Mouse (Mus musculus) liver, postnatal 0 days (tissue): ENCODE measurements at regions not wholly inside any gene's neighbourhood (a gene's known extent, or its start where the extent isn't known, plus 50 kb on each side); places are given as distances from the start of the nearest gene placed in this dataset.

Source experiments
- ATAC-seq: fragments of 200-750 bp; cut with Nextera tagmentation; 2 replicates; pipeline ENCODE4 v1.8.0; 2017; ENCODE audit warnings: mild to moderate bottlenecking, moderate library complexity
- DNase-seq: peaks from one replicate; pipeline ENCODE4 v3.0.0-alpha.2; 2016
- H3K27ac ChIP-seq: fragments of 300-500 bp; sonication (generic); 2 replicates; pipeline ENCODE4 v1.5.1; 2014; ENCODE audit warnings: antibody characterized with exemption, moderate library complexity, mild to moderate bottlenecking, low read depth
- H3K27me3 ChIP-seq: fragments of 300-500 bp; sonication (generic); 2 replicates; pipeline ENCODE4 v1.6.1; 2014; ENCODE audit warnings: low read length, control low read depth, mixed read lengths; ENCODE audit not compliant: insufficient read depth
- H3K36me3 ChIP-seq: fragments of 300-500 bp; sonication (generic); replicated peaks from 2 replicates; pipeline ENCODE4 v1.6.1; 2014; ENCODE audit warnings: mild to moderate bottlenecking, control low read depth, low read length, moderate library complexity, mixed read lengths; ENCODE audit not compliant: insufficient read depth
- H3K4me1 ChIP-seq: fragments of 300-500 bp; sonication (generic); 2 replicates; pipeline ENCODE4 v1.6.1; 2014; ENCODE audit warnings: antibody characterized with exemption, mild to moderate bottlenecking, control low read depth; ENCODE audit not compliant: insufficient read depth
- H3K4me2 ChIP-seq: fragments of 300-500 bp; sonication (generic); 2 replicates; pipeline ENCODE4 v1.6.1; 2014; ENCODE audit warnings: low read depth, mild to moderate bottlenecking, low read length, moderate library complexity, mixed read lengths
- H3K4me3 ChIP-seq: fragments of 300-500 bp; sonication (generic); 2 replicates; pipeline ENCODE4 v1.5.1; 2014; ENCODE audit warnings: low read depth, low read length
- H3K9ac ChIP-seq: fragments of 300-500 bp; sonication (generic); replicated peaks from 2 replicates; pipeline ENCODE4 v1.6.1; 2014; ENCODE audit warnings: mild to moderate bottlenecking, moderate library complexity
- H3K9me3 ChIP-seq: fragments of 300-500 bp; sonication (generic); 2 replicates; pipeline ENCODE4 v1.6.1; 2016; ENCODE audit warnings: mild to moderate bottlenecking, control low read depth, low read length, mixed read lengths
- CTCF ChIP-seq: sonication (generic); IDR thresholded peaks from 2 replicates; pipeline ENCODE4 v1.5.1; 2016; ENCODE audit warnings: antibody characterized with exemption, low read depth
- EP300 ChIP-seq: IDR thresholded peaks from 2 replicates; pipeline ENCODE4 v1.6.1; 2016; ENCODE audit warnings: antibody characterized with exemption, low read depth, mild to moderate bottlenecking
- WGBS: fragments of 180-500 bp; shearing (Covaris S2); extraction: QIAGEN DNeasy Blood & Tissue Kit; methylation state at CpG from one replicate; pipeline ENCODE4 v1.1.7; 2014; ENCODE audit not compliant: insufficient replicate concordance; 5-methylcytosine and 5-hydroxymethylcytosine counted together

- ATAC-seq (peak; percentile 78), DNase-seq (no peak)
- WGBS: 63% methylated on average over 2 of the region's 2 CpGs
- H3K9ac ChIP-seq: no peak overlapping the region
- H3K27me3 ChIP-seq: no peaks in the 10 kb centered on the region
- H3K36me3 ChIP-seq: no peaks in the 10 kb centered on the region
- H3K27ac ChIP-seq: no peak overlapping the region
- no peaks in the 10 kb centered on the region for H3K9me3 ChIP-seq
- no peak overlapping the region for H3K4me2 ChIP-seq
- no peaks in the 10 kb centered on the region for H3K4me1 ChIP-seq
- H3K4me3 ChIP-seq: no peak overlapping the region
- TF ChIP-seq EP300: no peak
- no peak for TF ChIP-seq CTCF
Measured at GRCm38 (mm10) chr3:132565755-132566154, 63.9 kb upstream of the Gimd1 start.

DNA sequence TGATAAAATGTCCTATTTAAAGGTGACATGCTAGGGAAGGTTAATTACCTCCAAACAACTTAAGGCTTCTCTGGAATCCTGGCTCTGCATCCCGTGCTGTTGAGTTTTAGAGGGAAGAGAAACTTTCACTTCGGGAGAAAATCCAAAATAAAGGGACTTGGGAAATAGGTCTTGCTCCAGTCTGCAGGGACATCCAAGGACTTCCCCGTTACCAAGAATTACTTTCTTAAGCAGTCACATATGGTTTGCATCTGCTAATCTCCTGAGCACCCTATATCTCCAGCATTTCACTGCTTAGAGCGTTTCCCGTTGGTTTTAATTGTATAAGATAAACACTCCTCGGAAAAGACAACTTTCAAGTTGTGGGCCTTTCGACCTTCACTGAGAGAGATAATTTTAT is 63.3 kb upstream of the Gimd1 start:
- no peaks in the 10 kb centered on the region for H3K36me3 ChIP-seq
- H3K9ac ChIP-seq: no peak overlapping the region
- DNase-seq (no peak), ATAC-seq (no peak)
- WGBS: 72% methylated on average over 7 of the region's 7 CpGs
- no peaks in the 10 kb centered on the region for H3K4me1 ChIP-seq
- TF ChIP-seq EP300: no peak
- TF ChIP-seq CTCF: no peak
- no peak overlapping the region for H3K27ac ChIP-seq
- no peak overlapping the region for H3K4me2 ChIP-seq
- H3K4me3 ChIP-seq: no peak overlapping the region
- no peaks in the 10 kb centered on the region for H3K27me3 ChIP-seq
- no peaks in the 10 kb centered on the region for H3K9me3 ChIP-seq
